Mouse (Mus musculus) spleen, adult 2 months (tissue): ENCODE measurements around the gene Extl1. TPM values are rescaled to one million over a fixed set of nuclear protein-coding genes. Genes with fewer than 3 reads are reported as not detected.

ENCODE experiments used
- DNase-seq, 2 experiments: peaks; one replicate each; pipeline versions ENCODE4 v3.0.0 to v3.0.0-alpha.2; 2012 to 2021; ENCODE audit warnings: low spot score in 2 of 2, low read depth in 1 of 2
- H3K27ac ChIP-seq: fragments of 200-500 bp; 2 replicates; pipeline ENCODE4 v1.5.1; 2012; ENCODE audit warnings: low read length, inconsistent platforms; ENCODE audit not compliant: insufficient read depth
- H3K27me3 ChIP-seq: fragments of 200-500 bp; 2 replicates; pipeline ENCODE4 v1.6.1; 2012; ENCODE audit warnings: mild to moderate bottlenecking, moderate library complexity, low read length, inconsistent platforms; ENCODE audit not compliant: control insufficient read depth, insufficient read depth
- H3K36me3 ChIP-seq: fragments of 200-500 bp; 2 replicates; pipeline ENCODE4 v1.6.1; 2012; ENCODE audit warnings: mild to moderate bottlenecking, low read length, inconsistent platforms; ENCODE audit not compliant: control insufficient read depth, insufficient read depth
- H3K4me1 ChIP-seq: fragments of 200-500 bp; 2 replicates; pipeline ENCODE4 v1.6.1; 2011; ENCODE audit warnings: inconsistent platforms; ENCODE audit not compliant: control insufficient read depth, insufficient read depth, insufficient read length
- H3K4me3 ChIP-seq: fragments of 200-500 bp; 2 replicates; pipeline ENCODE4 v1.5.1; 2011; ENCODE audit warnings: mild to moderate bottlenecking, inconsistent platforms; ENCODE audit not compliant: insufficient read depth, insufficient read length; ENCODE audit errors: extremely low read depth
- CTCF ChIP-seq: fragments of 200-500 bp; IDR thresholded peaks from 2 replicates; pipeline ENCODE4 v1.5.1; 2011; ENCODE audit warnings: mild to moderate bottlenecking, inconsistent platforms; ENCODE audit not compliant: insufficient read depth, insufficient read length, insufficient replicate concordance; ENCODE audit errors: extremely low read depth
- POLR2A ChIP-seq: fragments of 200-500 bp; IDR thresholded peaks from 2 replicates; pipeline ENCODE4 v1.6.1; 2011; ENCODE audit warnings: low read depth, low read length, inconsistent platforms
- WGBS: fragments of 180-500 bp; shearing (Covaris S2); methylation state at CpG from one replicate; pipeline ENCODE4 v1.1.7; 2018; 5-methylcytosine and 5-hydroxymethylcytosine counted together
- polyA plus RNA-seq: library from polyadenylated mRNA; depleted of rRNA; stranded (reverse); fragments of >200 nt; gene quantifications from 2 replicates; pipeline ENCODE4 v1.2.3, GENCODE M21; 2012

The Extl1 gene
- polyA plus RNA-seq, 1 experiment, result 7.2 TPM

- H3K4me1 ChIP-seq, result no peaks in the 10 kb centered on the region
- H3K4me3 ChIP-seq, result no peak overlapping the region
- WGBS, result 92% methylated on average over 15 of the region's 15 CpGs
- H3K36me3 ChIP-seq, result no peaks in the 10 kb centered on the region
- no peak overlapping the region for H3K27ac ChIP-seq
- TF ChIP-seq CTCF (no peak), POLR2A (no peak)
- no peak for DNase-seq
- H3K27me3 ChIP-seq, result no peaks in the 10 kb centered on the region
Observed at GRCm38 (mm10) chr4:134416602-134417001, 33.0 kb upstream of the Extl1 start.

DNA sequence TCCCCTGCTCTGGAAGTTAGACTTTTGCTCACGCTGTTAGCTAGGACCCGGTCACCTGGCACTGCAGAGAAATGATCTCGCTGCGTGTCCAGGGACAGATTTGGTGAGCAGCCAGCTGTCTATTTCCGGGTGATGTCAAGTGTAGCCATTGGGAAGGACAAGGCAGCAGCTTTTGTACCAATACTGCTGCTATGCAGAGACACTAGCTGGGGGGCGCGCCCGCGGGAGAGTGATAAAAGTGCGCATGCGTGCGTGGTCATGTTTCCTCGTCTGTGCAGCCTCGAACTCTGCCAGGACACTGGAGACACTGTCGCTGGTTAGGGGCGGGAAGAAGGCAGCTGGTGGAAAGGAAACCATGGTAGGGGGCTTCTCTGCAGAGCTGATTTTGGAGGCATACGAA lies 32.5 kb upstream of the Extl1 start:
- no peak for TF ChIP-seq POLR2A
- no peaks in the 10 kb centered on the region for H3K27me3 ChIP-seq
- H3K4me3 ChIP-seq, result no peak overlapping the region
- WGBS, result 92% methylated on average over 17 of the region's 17 CpGs
- DNase-seq, result no peak
- no peak overlapping the region for H3K27ac ChIP-seq
- no peaks in the 10 kb centered on the region for H3K36me3 ChIP-seq
- no peaks in the 10 kb centered on the region for H3K4me1 ChIP-seq

DNA sequence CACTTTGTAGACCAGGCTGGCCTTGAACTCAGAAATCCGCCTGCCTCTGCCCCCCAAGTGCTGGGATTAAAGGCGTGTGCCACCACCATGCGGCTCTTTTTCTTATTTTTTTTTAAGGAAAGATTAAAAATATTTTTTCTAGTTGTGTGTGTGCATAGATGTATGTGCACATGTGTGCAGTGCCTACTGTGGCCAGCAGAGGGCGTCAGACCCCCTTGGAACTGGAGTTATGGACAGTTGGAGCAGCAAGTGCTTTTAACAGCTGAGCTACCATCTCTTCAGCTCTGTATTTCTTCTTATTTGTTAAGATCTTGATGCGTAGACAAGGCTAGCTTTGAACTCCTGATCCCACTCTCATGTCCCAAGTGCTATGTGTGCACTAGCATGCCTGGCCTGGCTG lies 25.6 kb upstream of the Extl1 start:
- no peak overlapping the region for H3K4me3 ChIP-seq
- 79% methylated on average over 5 of the region's 5 CpGs for whole genome bisulfite sequencing
- H3K27ac ChIP-seq, result no peak overlapping the region
- TF ChIP-seq POLR2A (no peak), CTCF (peak; percentile 17; the same call in 1 of the 2 replicates)
- DNase-seq, result no peak
- no peaks in the 10 kb centered on the region for H3K4me1 ChIP-seq
- no peaks in the 10 kb centered on the region for H3K36me3 ChIP-seq
- no peaks in the 10 kb centered on the region for H3K27me3 ChIP-seq

DNA sequence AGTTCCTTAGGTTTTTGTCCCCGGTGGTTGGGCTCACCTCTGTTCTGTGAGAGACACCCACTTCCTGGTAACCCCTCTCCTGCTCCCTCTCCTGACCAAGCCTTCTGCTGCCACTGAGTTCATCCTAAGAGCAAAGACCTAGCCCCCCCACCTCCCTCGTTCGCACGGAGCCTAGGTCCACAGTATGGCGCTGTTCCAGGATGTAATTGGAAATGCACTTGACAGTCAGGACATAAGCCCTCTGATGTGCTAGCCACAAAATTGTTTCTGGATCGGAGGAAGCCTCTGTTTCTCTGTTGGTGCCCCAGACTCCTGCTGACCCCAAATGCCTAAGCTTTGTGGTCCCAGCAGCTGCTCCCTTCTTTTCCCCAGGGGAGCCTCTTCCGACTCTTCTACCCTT lies 20.1 kb upstream of the Extl1 start:
- TF ChIP-seq CTCF (no peak), POLR2A (no peak)
- Histone ChIP-seq H3K27ac (no peak overlapping the region), H3K4me3 (no peak overlapping the region), H3K36me3 (no peaks in the 10 kb centered on the region), H3K4me1 (peaks cover 15% of the 10 kb centered on the region), H3K27me3 (0 out of 2 replicates have a peak, but pooled peaks cover 2% of the 10 kb centered on the region)
- no peak for DNase-seq
- WGBS, result 22% methylated on average over 7 of the region's 7 CpGs

- 15% methylated on average over 16 of the region's 16 CpGs for WGBS
- H3K4me3 ChIP-seq, result no peak overlapping the region
- H3K36me3 ChIP-seq, result no peaks in the 10 kb centered on the region
- TF ChIP-seq POLR2A, result no peak
- no peak for TF ChIP-seq CTCF
- 0 out of 2 replicates have a peak, but pooled peaks cover 2% of the 10 kb centered on the region for H3K27me3 ChIP-seq
- peaks cover 15% of the 10 kb centered on the region for H3K4me1 ChIP-seq
- DNase-seq, result no peak
- H3K27ac ChIP-seq, result no peak overlapping the region; the same call in 1 of the 2 replicates
Observed at GRCm38 (mm10) chr4:134402571-134403262, 19.1 kb upstream of the Extl1 start.

- Histone ChIP-seq H3K4me3 (no peak overlapping the region), H3K27ac (no peak overlapping the region), H3K4me1 (peaks cover 15% of the 10 kb centered on the region), H3K27me3 (0 out of 2 replicates have a peak, but pooled peaks cover 2% of the 10 kb centered on the region), H3K36me3 (no peaks in the 10 kb centered on the region)
- no peak for TF ChIP-seq POLR2A
- TF ChIP-seq CTCF, result no peak
- 19% methylated on average over 16 of the region's 16 CpGs for WGBS
- DNase-seq, result no peak
Observed at GRCm38 (mm10) chr4:134401856-134402570, 18.4 kb upstream of the Extl1 start.

DNA sequence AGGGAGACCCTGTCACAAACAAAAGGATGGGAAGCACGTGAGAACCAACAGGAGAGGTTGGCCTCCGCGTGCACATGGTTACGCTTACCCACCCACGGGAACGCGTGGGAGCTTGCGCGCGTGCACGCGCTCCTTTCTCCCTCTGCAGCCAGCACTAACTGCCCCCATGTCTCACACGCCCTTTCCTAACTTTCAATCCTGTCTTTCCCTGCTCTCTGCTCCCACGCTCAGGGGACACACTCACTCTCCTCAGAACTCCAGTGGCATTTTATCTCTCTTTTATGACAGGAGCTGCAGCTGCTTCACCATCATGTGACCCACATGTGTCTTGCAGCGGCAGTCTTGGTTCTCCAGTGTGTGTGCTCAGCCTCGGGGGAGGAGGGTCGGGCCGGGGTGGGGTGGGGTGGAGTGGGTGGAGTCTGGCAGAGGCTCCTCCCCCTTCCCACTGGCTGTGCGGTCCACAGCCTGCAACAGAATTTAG lies 17.6 kb upstream of the Extl1 start:
- peak in 1 of 2 experiments; percentile 21 for DNase-seq
- TF ChIP-seq POLR2A (no peak), CTCF (no peak)
- Histone ChIP-seq H3K27me3 (0 out of 2 replicates have a peak, but pooled peaks cover 2% of the 10 kb centered on the region), H3K4me1 (peaks cover 15% of the 10 kb centered on the region), H3K27ac (no peak overlapping the region), H3K36me3 (no peaks in the 10 kb centered on the region), H3K4me3 (no peak overlapping the region)
- WGBS, result 5% methylated on average over 19 of the region's 19 CpGs
